Mouse (Mus musculus) forebrain, embryonic 13.5 days (tissue): ENCODE measurements at regions not wholly inside any gene's neighbourhood (a gene's known extent, or its start where the extent isn't known, plus 50 kb on each side); places are given as distances from the start of the nearest gene placed in this dataset.
A peak's percentile ranks its signal among the peaks of the same experiment; 100 is the strongest.

Experiments used
- ATAC-seq: fragments of 200-750 bp; cut with Nextera tagmentation; 2 replicates; pipeline ENCODE4 v1.8.0; 2017
- H3K27ac ChIP-seq: fragments of 300-500 bp; sonication (generic); 2 replicates; pipeline ENCODE4 v1.5.1; 2015; ENCODE audit warnings: inconsistent platforms, mild to moderate bottlenecking, moderate library complexity
- H3K27me3 ChIP-seq: fragments of 300-500 bp; sonication (generic); 2 replicates; pipeline ENCODE4 v1.6.1; 2015; ENCODE audit warnings: mild to moderate bottlenecking, inconsistent platforms
- H3K36me3 ChIP-seq: fragments of 300-500 bp; sonication (generic); 2 replicates; pipeline ENCODE4 v1.6.1; 2015; ENCODE audit warnings: mild to moderate bottlenecking, inconsistent platforms; ENCODE audit not compliant: poor library complexity, severe bottlenecking
- H3K4me1 ChIP-seq: fragments of 300-500 bp; sonication (generic); 2 replicates; pipeline ENCODE4 v1.6.1; 2015; ENCODE audit warnings: inconsistent platforms
- H3K4me2 ChIP-seq: fragments of 300-500 bp; sonication (generic); 2 replicates; pipeline ENCODE4 v1.6.1; 2015; ENCODE audit warnings: inconsistent platforms, mild to moderate bottlenecking, moderate library complexity
- H3K4me3 ChIP-seq: fragments of 300-500 bp; sonication (generic); 2 replicates; pipeline ENCODE4 v1.5.1; 2015; ENCODE audit warnings: mild to moderate bottlenecking, inconsistent platforms
- H3K9ac ChIP-seq: fragments of 300-500 bp; sonication (generic); 2 replicates; pipeline ENCODE4 v1.6.1; 2015; ENCODE audit warnings: mild to moderate bottlenecking, inconsistent platforms
- H3K9me3 ChIP-seq: fragments of 300-500 bp; sonication (generic); replicated peaks from 2 replicates; pipeline ENCODE4 v1.6.1; 2016; ENCODE audit warnings: inconsistent platforms
- WGBS: fragments of 180-500 bp; shearing (Covaris S2); methylation state at CpG from one replicate; pipeline ENCODE4 v1.1.7; 2015; 5-methylcytosine and 5-hydroxymethylcytosine counted together

GRCm38 (mm10) chr2:45169429-45170070 is 52.4 kb upstream of the Zeb2 start:
- Histone ChIP-seq H3K27ac (no peak overlapping the region), H3K4me2 (peak overlapping the region; percentile 24; the same call in 1 of the 2 replicates), H3K9me3 (no peaks in the 10 kb centered on the region), H3K27me3 (peaks cover 3% of the 10 kb centered on the region; the same call in 1 of the 2 replicates), H3K4me3 (no peak overlapping the region), H3K36me3 (no peaks in the 10 kb centered on the region), H3K9ac (no peak overlapping the region), H3K4me1 (peaks cover 29% of the 10 kb centered on the region)
- WGBS = 10% methylated on average over 9 of the region's 9 CpGs
- ATAC-seq = peak; percentile 67; the same call in 1 of the 2 replicates

- no peak overlapping the region for H3K9ac ChIP-seq
- H3K36me3 ChIP-seq = no peaks in the 10 kb centered on the region
- H3K9me3 ChIP-seq = no peaks in the 10 kb centered on the region
- 91% methylated on average over 3 of the region's 3 CpGs for WGBS
- H3K4me3 ChIP-seq = no peak overlapping the region
- peaks cover 29% of the 10 kb centered on the region for H3K4me1 ChIP-seq
- no peak for ATAC-seq
- H3K27ac ChIP-seq = no peak overlapping the region
- H3K27me3 ChIP-seq = peaks cover 3% of the 10 kb centered on the region; the same call in 1 of the 2 replicates
- H3K4me2 ChIP-seq = no peak overlapping the region
Observed at GRCm38 (mm10) chr2:45168606-45169005, 51.4 kb upstream of the Zeb2 start.
